Comparison of ENCODE assay signal across 16 mouse cellular contexts in the genomic region with DNA sequence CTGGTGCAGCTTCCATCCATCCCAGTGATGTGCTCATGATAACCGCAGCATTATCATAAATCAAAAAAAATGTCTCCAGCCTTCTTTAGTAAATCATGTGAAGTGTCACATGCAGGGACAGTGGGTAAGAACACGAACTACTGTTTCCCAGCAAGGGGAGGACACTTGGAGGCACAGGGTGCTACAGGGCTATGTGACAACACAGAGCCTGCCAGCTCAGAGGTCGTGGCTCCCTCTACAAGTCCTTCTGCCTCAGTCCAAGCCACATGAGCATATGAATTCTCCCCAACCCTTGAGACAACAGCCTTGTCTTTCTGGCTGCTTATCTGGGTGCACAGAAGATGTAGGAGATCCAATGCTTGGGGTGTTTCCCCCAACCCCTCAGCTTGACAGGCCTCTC.
"Had no signal": no experiment of that assay in that cellular context is flagged by ENCODE, and none has a peak within 500 bp of the region (broad histone marks: within the 10 kb centered on the region; RNA-seq: fewer than 3 reads in every experiment).

No protein-coding gene starts in this region.

- DNase-seq: kidney, postnatal 14 days; kidney, postnatal 4 days; lung, adult 18-20 months; lung, postnatal 36 days; right cerebral cortex, postnatal 25 days; spleen, adult 18-20 months; thymus, postnatal 25 days had no signal

- H3K9ac ChIP-seq: limb, embryonic 13.5 days; liver, embryonic 12.5 days; liver, embryonic 15.5 days; lung, embryonic 15.5 days; midbrain, embryonic 13.5 days; neural tube, embryonic 13.5 days; stomach, embryonic 15.5 days had no signal

- ATAC-seq: liver, embryonic 12.5 days had no signal

- H3K27me3 ChIP-seq: liver, embryonic 12.5 days; liver, embryonic 15.5 days; lung, embryonic 15.5 days; midbrain, embryonic 13.5 days; neural tube, embryonic 13.5 days had no signal

- H3K9me3 ChIP-seq: limb, embryonic 10.5 days; limb, embryonic 13.5 days; liver, embryonic 12.5 days; liver, embryonic 15.5 days; lung, embryonic 15.5 days; midbrain, embryonic 13.5 days; neural tube, embryonic 13.5 days; stomach, embryonic 15.5 days had no signal

- H3K36me3 ChIP-seq: limb, embryonic 10.5 days; limb, embryonic 13.5 days; liver, embryonic 12.5 days; liver, embryonic 15.5 days; lung, embryonic 15.5 days; midbrain, embryonic 13.5 days; neural tube, embryonic 13.5 days; stomach, embryonic 15.5 days had no signal

- H3K27ac ChIP-seq: limb, embryonic 10.5 days; limb, embryonic 13.5 days; liver, embryonic 12.5 days; liver, embryonic 15.5 days; lung, embryonic 15.5 days; midbrain, embryonic 13.5 days; neural tube, embryonic 13.5 days; stomach, embryonic 15.5 days had no signal

- H3K4me2 ChIP-seq: limb, embryonic 13.5 days; liver, embryonic 12.5 days; liver, embryonic 15.5 days; lung, embryonic 15.5 days; midbrain, embryonic 13.5 days; neural tube, embryonic 13.5 days; stomach, embryonic 15.5 days had no signal

- H3K4me1 ChIP-seq: limb, embryonic 10.5 days; stomach, embryonic 15.5 days had no signal

- H3K4me3 ChIP-seq: limb, embryonic 10.5 days; limb, embryonic 13.5 days; liver, embryonic 12.5 days; liver, embryonic 15.5 days; lung, embryonic 15.5 days; midbrain, embryonic 13.5 days; myocyte; neural tube, embryonic 13.5 days; stomach, embryonic 15.5 days had no signal
